Mouse (Mus musculus): ENCODE results near the gene Olfml3.

DNA sequence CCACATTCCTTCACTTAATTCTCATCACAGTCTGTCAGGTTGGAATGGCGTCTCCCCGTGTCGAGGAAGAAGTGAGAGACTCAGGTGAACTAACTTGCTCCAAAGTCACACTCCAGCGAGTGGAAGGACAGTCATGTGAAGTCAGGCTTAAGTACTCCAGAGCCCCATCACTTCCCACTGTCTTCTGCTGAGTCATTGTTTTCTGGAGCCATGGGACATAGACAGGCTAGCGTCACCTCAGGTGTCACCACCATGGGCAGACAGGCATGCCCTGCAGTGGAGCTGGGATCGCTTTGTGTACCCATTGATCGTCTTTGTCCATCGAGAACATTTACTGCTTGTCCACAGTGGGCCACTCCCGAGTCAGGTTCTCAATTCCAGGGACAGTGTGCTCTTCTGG, 8.0 kb downstream of the Olfml3 start:
- TF ChIP-seq CTCF (IDR thresholded peaks at IDR 0.05; ENCODE audit: control insufficient read depth, insufficient read depth, insufficient replicate concordance, low read depth, low read length), result no peak
- TF ChIP-seq POLR2A (IDR thresholded peaks at IDR 0.05; ENCODE audit: control insufficient read depth, low read depth, low read length), result no peak

All from testis, adult 2 months (tissue).